Mouse (Mus musculus) myocyte (in vitro differentiated cells): Measurements from ENCODE around the gene Zfp810. TPM values are rescaled to one million over a fixed set of nuclear protein-coding genes. Genes with fewer than 3 reads are reported as not detected.
A peak's percentile ranks its signal among the peaks of the same experiment; 100 is the strongest.

Source experiments
- H3K27me3 ChIP-seq: one replicate; pipeline ENCODE4 v1.6.1; 2011; ENCODE audit not compliant: control insufficient read depth, insufficient read depth, insufficient read length
- H3K36me3 ChIP-seq: one replicate; pipeline ENCODE4 v1.6.1; 2011; ENCODE audit not compliant: control insufficient read depth, insufficient read depth
- H3K4me2 ChIP-seq: one replicate; pipeline ENCODE4 v1.6.1; 2011; ENCODE audit warnings: low read depth, control low read depth
- H3K4me3 ChIP-seq: one replicate; pipeline ENCODE4 v1.5.1; 2011; ENCODE audit warnings: mild to moderate bottlenecking, control low read depth, moderate library complexity
- H3K79me2 ChIP-seq: one replicate; pipeline ENCODE4 v1.6.1; 2011; ENCODE audit not compliant: control insufficient read depth, insufficient read depth
- H3ac ChIP-seq: one replicate; pipeline ENCODE4 v1.6.1; 2011; ENCODE audit not compliant: control insufficient read depth, insufficient read length
- CEBPB ChIP-seq: IDR thresholded peaks from 2 replicates; pipeline ENCODE4 v1.6.1; 2011; ENCODE audit warnings: mild to moderate bottlenecking, moderate library complexity; ENCODE audit not compliant: poor library complexity, insufficient read depth, severe bottlenecking
- E2F4 ChIP-seq: IDR thresholded peaks from one replicate; pipeline ENCODE4 v1.6.1; 2011; ENCODE audit warnings: mild to moderate bottlenecking, control low read depth, moderate library complexity; ENCODE audit not compliant: insufficient read depth
- MAX ChIP-seq: IDR thresholded peaks from one replicate; pipeline ENCODE4 v1.6.1; 2011; ENCODE audit warnings: low read depth, mild to moderate bottlenecking, control low read depth
- MYOD1 ChIP-seq, 3 experiments: IDR thresholded peaks; one replicate each; pipeline ENCODE4 v1.6.1; 2011; ENCODE audit warnings: control low read depth in 2 of 3, low read depth in 2 of 3, mild to moderate bottlenecking in 2 of 3, moderate library complexity in 1 of 3; ENCODE audit not compliant: insufficient read length in 2 of 3, control insufficient read depth in 1 of 3
- MYOG ChIP-seq, 3 experiments: IDR thresholded peaks; one replicate each; pipeline ENCODE4 v1.6.1; 2011; ENCODE audit warnings: control low read depth in 2 of 3, low read depth in 2 of 3, mild to moderate bottlenecking in 2 of 3; ENCODE audit not compliant: insufficient read length in 2 of 3, control insufficient read depth in 1 of 3, insufficient read depth in 1 of 3
- POLR2A ChIP-seq: IDR thresholded peaks from one replicate; pipeline ENCODE4 v1.6.1; 2011; ENCODE audit warnings: low read depth, mild to moderate bottlenecking, control low read depth, moderate library complexity; ENCODE audit not compliant: insufficient read length
- POLR2AphosphoS2 ChIP-seq: IDR thresholded peaks from one replicate; pipeline ENCODE4 v1.6.1; 2011; ENCODE audit warnings: low read depth, control low read depth; ENCODE audit not compliant: insufficient read length
- REST ChIP-seq: IDR thresholded peaks from one replicate; pipeline ENCODE4 v1.6.1; 2011; ENCODE audit warnings: mild to moderate bottlenecking, control low read depth, moderate library complexity; ENCODE audit not compliant: insufficient read depth, insufficient read length
- SRF ChIP-seq: IDR thresholded peaks from one replicate; pipeline ENCODE4 v1.6.1; 2011; ENCODE audit warnings: low read depth; ENCODE audit not compliant: control insufficient read depth, insufficient read length
- TCF12 ChIP-seq: IDR thresholded peaks from one replicate; pipeline ENCODE4 v1.6.1; 2011; ENCODE audit warnings: mild to moderate bottlenecking, control low read depth; ENCODE audit not compliant: poor library complexity, insufficient read depth, severe bottlenecking
- TCF3 ChIP-seq: IDR thresholded peaks from one replicate; pipeline ENCODE4 v1.6.1; 2011; ENCODE audit warnings: low read depth, control low read depth; ENCODE audit not compliant: insufficient read length
- USF1 ChIP-seq: IDR thresholded peaks from one replicate; pipeline ENCODE4 v1.6.1; 2011; ENCODE audit warnings: low read depth, mild to moderate bottlenecking, control low read depth, moderate library complexity
- polyA plus RNA-seq: library from polyadenylated mRNA; unstranded; fragments of >200 nt; fragmentation: generic; extraction: Trizol; gene quantifications from one replicate; pipeline ENCODE4 v1.2.1, GENCODE M21; 2012; ENCODE audit warnings: missing spikeins

Zfp810 gene
- polyA plus RNA-seq, 1 experiment: 4.4 TPM

GRCm38 (mm10) chr9:22259184-22260091, 48.0 kb downstream of the Zfp810 start, which contains the start of gene Zfp599:
TSS of gene Zfp599 (minus strand) at chr9:22259895.
- Histone ChIP-seq H3K27me3 (no peaks in the 10 kb centered on the region), H3ac (peak within 1 kb of the TSS; percentile 20), H3K4me2 (peak within 1 kb of the TSS; percentile 79), H3K79me2 (no peaks in the 10 kb centered on the region), H3K36me3 (no peaks in the 10 kb centered on the region), H3K4me3 (peak within 1 kb of the TSS; percentile 54)
- no peak for TF ChIP-seq CEBPB
- peak; percentile 48 for TF ChIP-seq POLR2A
- no peak for TF ChIP-seq MYOG (IDR thresholded peaks at IDR 0.05; ENCODE audit: control insufficient read depth in 1 of 3, insufficient read depth in 1 of 3, insufficient read length in 2 of 3, low read depth in 2 of 3)

- TF ChIP-seq SRF: no peak
- TF ChIP-seq MAX: no peak
- no peak for TF ChIP-seq E2F4
- no peak for TF ChIP-seq USF1
- TF ChIP-seq CEBPB: no peak
- TF ChIP-seq MYOG (IDR thresholded peaks at IDR 0.05; ENCODE audit: control insufficient read depth in 1 of 3, insufficient read depth in 1 of 3, insufficient read length in 2 of 3, low read depth in 2 of 3): no peak
- TF ChIP-seq REST: no peak
- no peak for TF ChIP-seq POLR2AphosphoS2
- no peak for TF ChIP-seq TCF12
- no peak for TF ChIP-seq TCF3
- TF ChIP-seq MYOD1 (IDR thresholded peaks at IDR 0.05; ENCODE audit: control insufficient read depth in 1 of 3, insufficient read length in 2 of 3, low read depth in 2 of 3): no peak
- no peak for TF ChIP-seq POLR2A
- H3K79me2 ChIP-seq: no peaks in the 10 kb centered on the region
- H3ac ChIP-seq: no peak overlapping the region
- no peaks in the 10 kb centered on the region for H3K27me3 ChIP-seq
- H3K36me3 ChIP-seq: peaks cover 1% of the 10 kb centered on the region
- H3K4me3 ChIP-seq: peak overlapping the region; percentile 54
- peak overlapping the region; percentile 79 for H3K4me2 ChIP-seq
Measured at GRCm38 (mm10) chr9:22258784-22259183, 48.7 kb downstream of the Zfp810 start.

GRCm38 (mm10) chr9:22256579-22256978, 50.9 kb downstream of the Zfp810 start:
- Histone ChIP-seq H3K27me3 (no peaks in the 10 kb centered on the region), H3K36me3 (peaks cover 9% of the 10 kb centered on the region), H3K79me2 (no peaks in the 10 kb centered on the region), H3ac (no peak overlapping the region), H3K4me3 (no peak overlapping the region), H3K4me2 (no peak overlapping the region)
- TF ChIP-seq MYOG (IDR thresholded peaks at IDR 0.05; ENCODE audit: control insufficient read depth in 1 of 3, insufficient read depth in 1 of 3, insufficient read length in 2 of 3, low read depth in 2 of 3) (no peak), REST (no peak), CEBPB (no peak), SRF (no peak), TCF12 (no peak), TCF3 (no peak), POLR2AphosphoS2 (no peak)

- peaks cover 51% of the 10 kb centered on the region for H3K36me3 ChIP-seq
- no peak overlapping the region for H3ac ChIP-seq
- TF ChIP-seq MAX (no peak), USF1 (no peak), SRF (no peak), TCF3 (no peak), POLR2A (no peak), CEBPB (no peak), POLR2AphosphoS2 (no peak), TCF12 (no peak), MYOG (IDR thresholded peaks at IDR 0.05; ENCODE audit: control insufficient read depth in 1 of 3, insufficient read depth in 1 of 3, insufficient read length in 2 of 3, low read depth in 2 of 3) (no peak), MYOD1 (IDR thresholded peaks at IDR 0.05; ENCODE audit: control insufficient read depth in 1 of 3, insufficient read length in 2 of 3, low read depth in 2 of 3) (no peak), E2F4 (no peak), REST (no peak)
- H3K79me2 ChIP-seq: no peaks in the 10 kb centered on the region
- no peak overlapping the region for H3K4me3 ChIP-seq
- H3K4me2 ChIP-seq: no peak overlapping the region
- H3K27me3 ChIP-seq: no peaks in the 10 kb centered on the region
Measured at GRCm38 (mm10) chr9:22244242-22244641, 63.2 kb downstream of the Zfp810 start.

GRCm38 (mm10) chr9:22240001-22240400, 67.4 kb downstream of the Zfp810 start:
- Histone ChIP-seq H3K79me2 (no peaks in the 10 kb centered on the region), H3K4me3 (no peak overlapping the region), H3K36me3 (peaks cover 63% of the 10 kb centered on the region), H3K4me2 (no peak overlapping the region), H3K27me3 (no peaks in the 10 kb centered on the region), H3ac (no peak overlapping the region)
- TF ChIP-seq USF1 (no peak), SRF (no peak), MAX (no peak), MYOD1 (IDR thresholded peaks at IDR 0.05; ENCODE audit: control insufficient read depth in 1 of 3, insufficient read length in 2 of 3, low read depth in 2 of 3) (no peak), POLR2A (no peak), REST (no peak), E2F4 (no peak), POLR2AphosphoS2 (no peak), CEBPB (no peak), MYOG (IDR thresholded peaks at IDR 0.05; ENCODE audit: control insufficient read depth in 1 of 3, insufficient read depth in 1 of 3, insufficient read length in 2 of 3, low read depth in 2 of 3) (no peak), TCF12 (no peak), TCF3 (no peak)
